Mouse (Mus musculus): ENCODE measurements around the gene Rpap3. TPM values are rescaled to one million over a fixed set of nuclear protein-coding genes. Genes with fewer than 3 reads are reported as not detected.

The Rpap3 gene
- polyA plus RNA-seq, 1 experiment from 2014 or later, result 31.0 TPM

DNA sequence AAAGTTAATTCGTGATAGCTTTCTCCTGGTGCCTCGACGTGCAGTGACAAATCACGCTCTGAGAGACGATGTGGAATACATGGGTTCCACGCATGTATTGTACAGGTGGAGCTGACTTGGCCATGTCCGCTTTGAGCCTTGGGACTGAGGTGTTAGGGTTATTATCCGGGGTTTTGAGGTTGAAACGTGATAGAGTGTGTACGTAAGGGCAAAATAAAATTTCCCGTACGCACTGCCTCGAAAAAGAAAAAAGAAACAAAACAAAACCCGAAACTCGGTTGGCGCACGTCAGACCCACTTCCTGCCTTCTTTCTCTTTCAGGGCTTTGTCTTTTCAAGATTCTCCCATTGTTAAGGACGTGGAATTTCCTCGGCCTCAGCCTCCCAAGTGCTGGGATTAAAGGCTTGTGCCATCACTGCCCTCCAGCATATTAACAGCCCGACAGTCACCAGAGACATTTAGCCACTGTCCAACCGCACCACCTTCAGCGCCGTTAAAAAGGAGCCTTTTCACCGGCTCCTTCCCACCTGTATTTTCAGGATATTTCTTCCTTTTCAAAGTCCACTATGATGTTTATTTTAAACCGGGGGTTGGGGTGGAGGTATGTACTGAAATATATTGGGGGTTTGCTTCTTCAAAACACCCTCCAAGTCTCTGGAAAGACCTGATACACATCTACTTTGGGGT is 39.7 kb downstream of the Rpap3 start:
- Histone ChIP-seq H3K27me3 (ENCODE audit: insufficient read depth, low read length) (no peaks in the 10 kb centered on the region), H3K27ac (ENCODE audit: low read length) (no peak overlapping the region), H3K4me1 (ENCODE audit: insufficient read depth, low read length) (no peaks in the 10 kb centered on the region), H3K4me3 (ENCODE audit: low read length) (no peak overlapping the region), H3K9ac (replicated peaks; ENCODE audit: low read length) (no peak overlapping the region), H3K4me2 (replicated peaks; ENCODE audit: low read depth, low read length) (no peak overlapping the region), H3K36me3 (ENCODE audit: insufficient read depth, low read length) (no peaks in the 10 kb centered on the region), H3K9me3 (ENCODE audit: low read length) (no peaks in the 10 kb centered on the region)
- WGBS, result 75% methylated on average over 25 of the region's 25 CpGs
- ATAC-seq (ENCODE audit: low FRiP score, low TSS enrichment), result no peak

DNA sequence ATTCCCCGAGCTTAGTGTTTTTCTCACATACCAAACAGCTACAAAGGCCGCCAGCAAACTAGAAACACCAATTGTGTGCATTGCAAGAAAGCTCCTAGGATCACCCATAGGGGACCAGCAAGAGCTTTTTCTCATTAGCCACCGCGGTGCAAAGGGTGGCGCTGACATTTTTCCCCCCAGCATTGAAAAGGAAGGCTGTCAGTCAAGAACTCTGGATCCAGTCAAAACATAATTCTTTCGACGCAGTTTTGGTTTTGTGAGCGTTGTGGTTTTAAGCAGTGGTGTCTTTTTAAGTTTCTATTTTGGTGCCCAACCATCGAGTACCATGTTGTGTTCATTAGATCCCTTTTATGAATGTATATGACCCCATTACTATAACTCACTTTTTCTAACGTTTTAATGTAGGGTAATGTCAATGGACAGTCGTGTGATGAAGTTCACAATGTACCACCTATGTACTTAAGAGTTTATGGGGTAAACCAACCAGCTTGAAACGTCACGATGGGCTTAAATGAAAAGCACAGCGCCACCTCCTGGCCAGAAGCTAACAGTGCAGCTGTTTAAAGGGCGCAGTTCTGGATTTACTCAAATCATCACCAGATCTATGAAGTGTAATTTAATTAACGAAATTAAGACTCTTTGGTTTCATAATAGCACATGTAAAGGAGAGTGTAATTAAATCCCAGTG is 40.5 kb downstream of the Rpap3 start:
- no peaks in the 10 kb centered on the region for H3K36me3 ChIP-seq (ENCODE audit: insufficient read depth, low read length)
- no peak for ATAC-seq (ENCODE audit: low FRiP score, low TSS enrichment)

GRCm38 (mm10) chr15:97663750-97664406 is 41.7 kb downstream of the Rpap3 start:
- ATAC-seq (ENCODE audit: low FRiP score, low TSS enrichment), result peak; percentile 55; the same call in 1 of the 2 replicates
- H3K27me3 ChIP-seq (ENCODE audit: insufficient read depth, low read length), result no peaks in the 10 kb centered on the region
- no peak overlapping the region for H3K27ac ChIP-seq (ENCODE audit: low read length)
- WGBS, result 5% methylated on average over 19 of the region's 19 CpGs
- no peaks in the 10 kb centered on the region for H3K9me3 ChIP-seq (ENCODE audit: low read length)
- peak overlapping the region; percentile 91 for H3K4me2 ChIP-seq (replicated peaks; ENCODE audit: low read depth, low read length)
- peak overlapping the region; percentile 56 for H3K4me3 ChIP-seq (ENCODE audit: low read length)
- H3K4me1 ChIP-seq (ENCODE audit: insufficient read depth, low read length), result no peaks in the 10 kb centered on the region
- no peaks in the 10 kb centered on the region for H3K36me3 ChIP-seq (ENCODE audit: insufficient read depth, low read length)
- H3K9ac ChIP-seq (replicated peaks; ENCODE audit: low read length), result peak overlapping the region; percentile 63

More for the DNA sequence above, 40.5 kb downstream of the Rpap3 start:
- Histone ChIP-seq H3K27ac (ENCODE audit: low read length) (no peak overlapping the region), H3K27me3 (ENCODE audit: insufficient read depth, low read length) (no peaks in the 10 kb centered on the region), H3K4me2 (replicated peaks; ENCODE audit: low read depth, low read length) (no peak overlapping the region), H3K9me3 (ENCODE audit: low read length) (no peaks in the 10 kb centered on the region), H3K9ac (replicated peaks; ENCODE audit: low read length) (no peak overlapping the region), H3K4me3 (ENCODE audit: low read length) (no peak overlapping the region), H3K4me1 (ENCODE audit: insufficient read depth, low read length) (no peaks in the 10 kb centered on the region)
- 65% methylated on average over 16 of the region's 16 CpGs for WGBS

- peak overlapping the region; percentile 14 for H3K4me2 ChIP-seq (replicated peaks; ENCODE audit: low read depth, low read length)
- H3K9ac ChIP-seq (replicated peaks; ENCODE audit: low read length), result no peak overlapping the region
- no peaks in the 10 kb centered on the region for H3K4me1 ChIP-seq (ENCODE audit: insufficient read depth, low read length)
- H3K27me3 ChIP-seq (ENCODE audit: insufficient read depth, low read length), result no peaks in the 10 kb centered on the region
- H3K36me3 ChIP-seq (ENCODE audit: insufficient read depth, low read length), result no peaks in the 10 kb centered on the region
- ATAC-seq (ENCODE audit: low FRiP score, low TSS enrichment), result no peak
- H3K9me3 ChIP-seq (ENCODE audit: low read length), result no peaks in the 10 kb centered on the region
- no peak overlapping the region for H3K4me3 ChIP-seq (ENCODE audit: low read length)
- 52% methylated on average over 8 of the region's 8 CpGs for WGBS
- no peak overlapping the region for H3K27ac ChIP-seq (ENCODE audit: low read length)
Measured at GRCm38 (mm10) chr15:97658755-97659116, 46.9 kb downstream of the Rpap3 start.

GRCm38 (mm10) chr15:97657856-97658754 is 47.5 kb downstream of the Rpap3 start:
- peak; percentile 39; the same call in 1 of the 2 replicates for ATAC-seq (ENCODE audit: low FRiP score, low TSS enrichment)
- Histone ChIP-seq H3K4me2 (replicated peaks; ENCODE audit: low read depth, low read length) (peak overlapping the region; percentile 14), H3K27ac (ENCODE audit: low read length) (no peak overlapping the region), H3K27me3 (ENCODE audit: insufficient read depth, low read length) (no peaks in the 10 kb centered on the region), H3K4me1 (ENCODE audit: insufficient read depth, low read length) (no peaks in the 10 kb centered on the region), H3K9me3 (ENCODE audit: low read length) (no peaks in the 10 kb centered on the region), H3K4me3 (ENCODE audit: low read length) (no peak overlapping the region), H3K36me3 (ENCODE audit: insufficient read depth, low read length) (no peaks in the 10 kb centered on the region), H3K9ac (replicated peaks; ENCODE audit: low read length) (no peak overlapping the region)
- WGBS, result 67% methylated on average over 26 of the region's 26 CpGs

GRCm38 (mm10) chr15:97657420-97657819 is 48.2 kb downstream of the Rpap3 start:
- H3K27me3 ChIP-seq (ENCODE audit: insufficient read depth, low read length), result no peaks in the 10 kb centered on the region
- no peaks in the 10 kb centered on the region for H3K9me3 ChIP-seq (ENCODE audit: low read length)
- H3K4me2 ChIP-seq (replicated peaks; ENCODE audit: low read depth, low read length), result no peak overlapping the region
- H3K27ac ChIP-seq (ENCODE audit: low read length), result no peak overlapping the region
- no peak overlapping the region for H3K9ac ChIP-seq (replicated peaks; ENCODE audit: low read length)
- H3K36me3 ChIP-seq (ENCODE audit: insufficient read depth, low read length), result no peaks in the 10 kb centered on the region
- no peaks in the 10 kb centered on the region for H3K4me1 ChIP-seq (ENCODE audit: insufficient read depth, low read length)
- no peak for ATAC-seq (ENCODE audit: low FRiP score, low TSS enrichment)
- WGBS, result 96% methylated on average over 14 of the region's 14 CpGs
- no peak overlapping the region for H3K4me3 ChIP-seq (ENCODE audit: low read length)

DNA sequence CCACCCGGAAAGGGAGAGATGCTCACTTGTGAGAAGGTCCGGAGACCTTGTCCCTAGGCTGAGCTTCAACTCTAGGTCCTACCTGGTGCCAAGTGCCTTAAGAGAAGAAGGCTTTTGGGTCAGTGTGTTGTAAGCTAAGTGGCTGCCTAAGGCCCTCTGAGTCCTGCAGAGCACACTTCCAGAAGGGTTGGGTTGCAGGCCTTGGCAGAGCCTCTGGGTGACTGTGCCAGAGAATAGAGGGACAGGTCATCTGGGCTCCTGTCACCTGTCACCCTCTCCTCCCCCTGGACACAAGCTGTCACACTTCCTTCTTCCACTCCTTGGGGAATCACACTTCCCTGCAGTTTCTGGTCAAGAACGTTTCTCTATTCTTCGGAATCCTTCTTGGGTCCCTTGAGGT is 55.9 kb downstream of the Rpap3 start:
- no peak overlapping the region for H3K9ac ChIP-seq (replicated peaks; ENCODE audit: low read length)
- H3K9me3 ChIP-seq (ENCODE audit: low read length), result no peaks in the 10 kb centered on the region
- no peaks in the 10 kb centered on the region for H3K4me1 ChIP-seq (ENCODE audit: insufficient read depth, low read length)
- H3K27ac ChIP-seq (ENCODE audit: low read length), result no peak overlapping the region
- no peaks in the 10 kb centered on the region for H3K36me3 ChIP-seq (ENCODE audit: insufficient read depth, low read length)
- no peak overlapping the region for H3K4me3 ChIP-seq (ENCODE audit: low read length)
- H3K27me3 ChIP-seq (ENCODE audit: insufficient read depth, low read length), result no peaks in the 10 kb centered on the region
- H3K4me2 ChIP-seq (replicated peaks; ENCODE audit: low read depth, low read length), result no peak overlapping the region
- ATAC-seq (ENCODE audit: low FRiP score, low TSS enrichment), result no peak
- 65% methylated on average over 4 of the region's 4 CpGs for WGBS

- H3K27me3 ChIP-seq (ENCODE audit: insufficient read depth, low read length), result no peaks in the 10 kb centered on the region
- no peak overlapping the region for H3K9ac ChIP-seq (replicated peaks; ENCODE audit: low read length)
- no peak overlapping the region for H3K4me2 ChIP-seq (replicated peaks; ENCODE audit: low read depth, low read length)
- no peak overlapping the region for H3K4me3 ChIP-seq (ENCODE audit: low read length)
- no peaks in the 10 kb centered on the region for H3K9me3 ChIP-seq (ENCODE audit: low read length)
- no peak overlapping the region for H3K27ac ChIP-seq (ENCODE audit: low read length)
- H3K4me1 ChIP-seq (ENCODE audit: insufficient read depth, low read length), result 0 out of 2 replicates have a peak, but pooled peaks cover 4% of the 10 kb centered on the region
- no peak for ATAC-seq (ENCODE audit: low FRiP score, low TSS enrichment)
- 87% methylated on average over 18 of the region's 18 CpGs for WGBS
- H3K36me3 ChIP-seq (ENCODE audit: insufficient read depth, low read length), result no peaks in the 10 kb centered on the region
Measured at GRCm38 (mm10) chr15:97648176-97648575, 57.4 kb downstream of the Rpap3 start.

DNA sequence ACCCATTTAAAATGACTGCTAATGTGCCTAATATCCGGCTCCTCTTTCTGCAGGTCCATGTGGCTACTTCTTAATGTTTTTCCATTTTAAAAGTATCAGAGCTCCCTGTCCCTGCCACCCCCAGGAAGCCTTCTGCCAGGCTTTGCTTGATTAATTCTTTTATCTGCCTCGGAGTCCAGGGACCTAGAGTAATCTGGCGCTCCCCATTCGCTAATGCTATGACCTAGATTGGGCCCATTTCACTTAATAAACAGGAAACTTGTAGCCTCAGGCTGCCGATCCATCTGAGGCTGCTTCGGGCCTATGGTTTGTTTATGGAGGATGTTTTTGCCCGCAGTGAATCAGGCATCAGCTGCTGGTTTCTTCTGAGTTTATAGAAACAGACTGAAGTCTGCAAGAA is 59.2 kb downstream of the Rpap3 start:
- no peaks in the 10 kb centered on the region for H3K9me3 ChIP-seq (ENCODE audit: low read length)
- no peaks in the 10 kb centered on the region for H3K27me3 ChIP-seq (ENCODE audit: insufficient read depth, low read length)
- no peak overlapping the region for H3K9ac ChIP-seq (replicated peaks; ENCODE audit: low read length)
- WGBS, result 58% methylated on average over 7 of the region's 7 CpGs
- no peak overlapping the region for H3K27ac ChIP-seq (ENCODE audit: low read length)
- H3K4me2 ChIP-seq (replicated peaks; ENCODE audit: low read depth, low read length), result no peak overlapping the region
- 0 out of 2 replicates have a peak, but pooled peaks cover 4% of the 10 kb centered on the region for H3K4me1 ChIP-seq (ENCODE audit: insufficient read depth, low read length)
- no peak for ATAC-seq (ENCODE audit: low FRiP score, low TSS enrichment)
- no peaks in the 10 kb centered on the region for H3K36me3 ChIP-seq (ENCODE audit: insufficient read depth, low read length)
- no peak overlapping the region for H3K4me3 ChIP-seq (ENCODE audit: low read length)

Measured in kidney, embryonic 16.5 days (tissue).